Mouse (Mus musculus): ENCODE data around the gene Gm20388.

- TF ChIP-seq CTCF (IDR thresholded peaks at IDR 0.05; ENCODE audit: insufficient read depth, low read depth, low read length) (no peak), POLR2A (IDR thresholded peaks at IDR 0.05; ENCODE audit: insufficient read depth, low read depth, low read length) (no peak)
Measured at GRCm38 (mm10) chr8:123874324-123874723, 3963.7 kb downstream of the Gm20388 start.

Measured in olfactory bulb, adult 2 months (tissue).